Mouse (Mus musculus) brain, embryonic 14.5 days (tissue): Measurements from ENCODE around the gene Gria2. TPM values are rescaled to one million over a fixed set of nuclear protein-coding genes. Genes with fewer than 3 reads are reported as not detected.

ENCODE experiments used
- DNase-seq: peaks from one replicate; pipeline ENCODE4 v3.0.0-alpha.2; 2011; ENCODE audit warnings: low read depth
- CTCF ChIP-seq: fragments of 200-500 bp; IDR thresholded peaks from 2 replicates; pipeline ENCODE4 v1.5.1; 2012; ENCODE audit warnings: inconsistent platforms, mild to moderate bottlenecking, moderate library complexity, borderline replicate concordance; ENCODE audit not compliant: insufficient read depth, insufficient read length; ENCODE audit errors: extremely low read depth
- POLR2A ChIP-seq: fragments of 200-500 bp; IDR thresholded peaks from 2 replicates; pipeline ENCODE4 v1.6.1; 2012; ENCODE audit warnings: mild to moderate bottlenecking, inconsistent platforms, borderline replicate concordance; ENCODE audit not compliant: poor library complexity, insufficient read depth, insufficient read length, severe bottlenecking; ENCODE audit errors: extremely low read depth
- polyA plus RNA-seq: library from polyadenylated mRNA; depleted of rRNA; stranded (reverse); fragments of >200 nt; gene quantifications from 2 replicates; pipeline ENCODE4 v1.2.3, GENCODE M21; 2012

Gene Gria2
- polyA plus RNA-seq, 1 experiment, result 142 TPM

DNA sequence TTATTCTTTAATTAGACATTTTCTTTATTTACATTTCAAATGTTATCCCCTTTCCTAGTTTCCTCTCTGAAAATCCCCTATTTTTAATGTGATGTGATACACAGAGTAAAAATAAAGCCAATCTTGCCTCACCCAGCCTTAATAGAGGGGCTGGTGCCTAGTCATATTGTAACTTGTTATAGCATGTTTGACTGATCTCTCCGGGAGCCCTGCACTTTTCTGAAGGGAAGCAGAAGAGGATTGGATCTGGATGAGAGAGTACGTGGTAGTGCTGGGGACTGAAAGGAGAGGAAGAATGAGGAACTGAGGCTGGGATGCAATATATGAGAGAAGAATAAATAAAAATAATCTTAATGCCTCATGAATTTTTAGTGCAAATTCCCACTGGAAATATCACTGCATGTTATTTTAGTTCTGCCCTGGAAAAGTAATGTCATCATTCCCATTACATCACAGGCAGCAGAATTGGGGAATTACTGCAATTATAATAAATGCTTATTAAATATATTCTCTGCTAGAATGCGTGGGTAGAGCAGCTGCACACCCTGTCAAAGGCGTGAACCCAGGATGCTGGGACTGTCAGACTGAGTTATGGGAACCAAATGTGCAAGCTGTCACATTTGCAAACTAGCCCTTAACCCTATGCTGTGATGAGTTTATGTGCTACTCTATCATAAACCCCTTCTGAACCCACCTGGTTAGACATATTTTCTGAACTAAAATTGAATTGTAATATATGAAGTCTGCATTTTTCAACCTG, 28.4 kb downstream of the Gria2 start:
- DNase-seq, result peak; percentile 80

DNA sequence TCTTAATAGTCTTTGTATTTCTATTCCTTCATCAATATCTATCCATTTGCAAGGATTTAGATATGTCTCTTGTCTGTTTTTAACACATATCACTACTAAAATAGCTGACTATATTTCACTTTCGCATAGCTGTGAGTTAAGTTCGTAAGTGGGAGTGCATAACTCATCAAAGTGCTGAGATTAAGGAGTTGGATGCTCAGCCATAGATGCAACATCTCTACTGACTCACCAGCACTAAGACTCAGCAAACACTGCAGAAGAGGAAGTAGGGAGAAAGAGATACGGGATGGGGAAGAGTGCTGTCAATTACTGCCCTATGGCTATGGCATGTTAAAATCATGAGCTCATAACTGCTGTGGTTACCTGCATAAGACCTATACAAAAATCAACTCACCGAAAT, 29.4 kb downstream of the Gria2 start:
- TF ChIP-seq CTCF (no peak), POLR2A (no peak)
- DNase-seq, result no peak

More for the DNA sequence above, 28.4 kb downstream of the Gria2 start:
- TF ChIP-seq POLR2A, result no peak
- TF ChIP-seq CTCF, result no peak

DNA sequence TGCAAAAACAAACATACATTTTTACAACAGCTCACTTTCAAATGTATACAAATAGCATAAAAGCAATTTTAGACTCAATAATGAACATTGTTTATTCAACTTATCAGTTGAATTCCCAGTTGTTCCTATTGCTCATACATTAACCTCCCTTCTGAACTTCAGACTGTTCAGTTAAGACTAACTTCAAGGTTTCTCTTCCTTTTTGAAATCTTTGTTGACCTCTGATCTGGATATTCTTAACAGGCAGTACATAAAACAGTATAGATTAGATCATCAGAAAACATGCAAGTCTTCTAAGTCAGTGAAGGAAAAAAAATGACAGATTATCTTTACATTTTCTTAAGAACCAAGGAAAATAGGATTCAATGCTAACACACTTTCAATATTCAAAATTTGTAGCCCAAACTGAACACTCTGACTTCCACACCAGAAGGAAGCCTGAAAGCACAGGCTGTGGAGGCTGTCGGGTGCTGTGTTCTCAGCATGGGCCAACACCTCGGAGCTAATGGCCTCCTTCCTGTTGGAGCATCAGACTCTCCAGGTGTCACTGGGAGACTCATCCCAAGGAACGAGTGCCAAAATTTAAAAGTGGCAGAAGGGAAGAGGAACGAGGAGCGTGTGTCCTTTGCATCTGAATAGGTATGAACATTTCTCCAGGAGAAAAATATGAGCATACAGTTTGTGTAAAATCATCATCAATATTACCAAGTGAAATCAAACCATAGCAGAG, 33.0 kb downstream of the Gria2 start:
- DNase-seq, result peak; percentile 23
- TF ChIP-seq POLR2A (no peak), CTCF (no peak)

DNA sequence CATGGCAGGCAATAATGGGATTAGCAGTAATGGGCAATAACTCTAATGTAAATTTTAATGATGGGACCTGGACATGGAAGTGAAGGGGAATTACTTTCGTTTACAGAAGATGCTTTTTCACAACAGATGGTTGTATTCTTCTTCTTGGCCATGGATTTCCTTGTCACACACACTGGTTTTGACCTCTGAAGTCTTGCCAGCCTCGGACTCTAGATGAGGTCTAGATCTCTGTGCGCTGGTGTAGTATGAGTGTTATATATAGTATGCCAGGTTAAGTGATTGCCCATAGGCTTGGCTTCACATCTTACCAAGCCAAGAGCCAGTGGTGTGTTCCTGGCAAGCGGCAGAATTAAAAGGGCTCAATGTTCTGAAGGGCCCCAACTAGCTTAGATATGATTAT, 43.7 kb downstream of the Gria2 start:
- DNase-seq, result no peak
- TF ChIP-seq POLR2A (no peak), CTCF (no peak)

DNA sequence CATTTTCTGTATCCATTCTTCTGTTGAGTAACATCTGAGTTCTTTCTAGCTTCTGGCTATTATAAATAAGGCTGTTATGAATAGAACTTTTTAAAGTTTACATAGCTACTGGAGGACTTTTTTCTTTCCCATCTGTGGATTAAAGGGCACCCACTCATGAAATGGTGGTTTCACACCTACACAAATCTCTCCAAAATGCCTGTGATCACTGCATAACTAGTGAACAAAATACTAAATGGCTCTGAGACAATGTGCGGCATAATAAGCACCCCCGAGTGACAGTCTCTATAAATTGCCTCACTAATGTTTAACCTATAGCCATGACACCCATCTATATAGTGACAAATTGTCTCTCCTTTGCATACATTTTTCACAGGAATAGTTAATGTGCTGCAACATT, 44.3 kb downstream of the Gria2 start:
- no peak for DNase-seq
- TF ChIP-seq POLR2A (no peak), CTCF (no peak)

DNA sequence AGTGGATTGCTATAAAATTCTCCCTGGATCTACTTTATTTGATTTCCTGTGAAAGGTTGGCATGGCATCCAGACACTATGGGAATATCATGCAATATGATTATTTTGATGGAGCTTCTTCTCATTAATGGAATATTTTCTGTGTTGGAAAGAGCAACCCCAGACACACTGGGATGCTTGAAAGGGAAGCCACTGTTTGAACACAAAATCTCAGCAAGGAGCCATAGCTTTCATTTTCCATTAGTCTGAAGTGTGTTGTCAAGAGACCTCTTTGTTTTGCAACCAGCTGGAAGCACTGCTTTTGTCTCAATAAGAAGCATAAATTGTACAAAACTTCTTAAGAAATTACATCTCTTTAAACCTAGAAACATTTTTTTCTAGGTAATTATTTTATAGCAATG, 51.8 kb downstream of the Gria2 start:
- no peak for TF ChIP-seq CTCF
- TF ChIP-seq POLR2A, result no peak
- DNase-seq, result peak; percentile 50

DNA sequence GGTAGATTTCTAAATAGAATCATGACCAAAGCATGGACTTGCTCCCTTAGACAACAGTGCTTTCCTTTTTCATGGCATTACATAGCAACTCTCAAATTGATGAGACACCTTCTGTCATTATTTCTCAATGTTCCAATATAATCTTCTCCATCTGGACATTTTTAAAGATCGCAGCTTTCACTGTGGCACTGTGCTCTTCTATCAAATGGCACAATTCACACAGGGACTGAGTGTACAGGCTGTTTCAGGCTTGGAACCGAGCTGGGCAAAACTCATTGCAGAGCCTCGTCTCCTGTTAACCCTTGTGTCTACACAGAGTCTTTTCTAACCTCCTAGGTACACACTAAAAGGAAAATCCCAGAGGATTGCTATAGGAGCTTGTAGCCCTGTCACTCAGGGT, 77.4 kb downstream of the Gria2 start:
- TF ChIP-seq POLR2A (no peak), CTCF (no peak)
- DNase-seq, result peak; percentile 36

DNA sequence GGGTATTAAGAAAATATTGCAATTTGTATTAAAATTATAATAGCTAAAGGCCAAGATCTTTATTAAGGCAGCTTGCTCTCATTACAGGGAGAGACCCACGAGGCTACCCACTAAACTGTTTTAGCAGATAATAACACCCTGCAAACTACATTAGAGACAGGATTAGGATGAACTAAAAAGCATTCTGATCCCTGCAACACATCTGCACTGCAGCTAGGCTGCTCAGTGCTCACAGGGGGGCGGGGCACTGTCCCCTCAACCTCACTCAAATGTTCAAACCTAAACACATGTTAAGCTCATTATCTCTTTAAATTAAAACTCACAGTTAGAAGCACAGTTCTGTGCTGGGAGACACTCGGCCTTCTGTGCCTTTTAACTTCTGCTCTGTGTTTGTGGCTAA, 89.5 kb downstream of the Gria2 start:
- TF ChIP-seq POLR2A (no peak), CTCF (no peak)
- DNase-seq, result peak; percentile 40

DNA sequence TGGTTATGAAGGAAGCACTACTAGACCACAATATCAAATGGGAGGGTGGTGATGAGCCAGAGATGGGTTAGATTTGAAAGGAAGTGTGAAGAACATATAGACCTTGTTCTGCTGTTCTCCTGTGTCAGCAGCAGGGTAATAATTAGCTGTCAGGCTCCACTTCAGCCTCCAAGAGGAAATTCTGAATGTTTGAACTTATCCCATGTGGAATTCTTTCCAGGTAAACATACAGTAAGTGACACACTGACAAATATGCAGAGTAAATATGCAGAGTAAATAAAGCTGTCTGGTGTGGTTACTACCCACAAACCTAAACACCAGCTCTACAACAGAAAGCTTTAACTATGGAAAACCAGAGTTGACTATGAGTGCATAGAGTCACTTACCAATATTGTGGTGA, 93.6 kb downstream of the Gria2 start:
- no peak for TF ChIP-seq POLR2A
- TF ChIP-seq CTCF, result no peak
- no peak for DNase-seq

DNA sequence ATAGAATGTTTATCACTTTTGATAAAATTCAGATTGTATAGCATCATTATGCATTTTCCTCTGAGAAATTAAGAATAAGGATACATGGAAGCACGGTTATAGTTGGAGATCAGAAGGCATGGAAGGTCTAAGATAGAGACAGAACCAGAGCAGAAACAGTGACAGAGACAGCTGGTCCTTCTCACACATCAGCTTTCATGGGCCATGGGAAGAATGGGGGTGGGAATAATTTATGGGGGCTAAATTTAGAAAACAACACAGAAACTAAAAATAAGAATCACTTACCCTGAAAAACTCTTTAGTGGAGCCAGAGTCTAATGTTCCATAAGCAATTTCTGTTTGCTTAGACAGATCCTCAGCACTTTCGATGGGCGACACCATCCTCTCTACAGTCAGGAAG, 100.5 kb downstream of the Gria2 start:
- no peak for DNase-seq
- TF ChIP-seq POLR2A, result no peak
- no peak for TF ChIP-seq CTCF

DNA sequence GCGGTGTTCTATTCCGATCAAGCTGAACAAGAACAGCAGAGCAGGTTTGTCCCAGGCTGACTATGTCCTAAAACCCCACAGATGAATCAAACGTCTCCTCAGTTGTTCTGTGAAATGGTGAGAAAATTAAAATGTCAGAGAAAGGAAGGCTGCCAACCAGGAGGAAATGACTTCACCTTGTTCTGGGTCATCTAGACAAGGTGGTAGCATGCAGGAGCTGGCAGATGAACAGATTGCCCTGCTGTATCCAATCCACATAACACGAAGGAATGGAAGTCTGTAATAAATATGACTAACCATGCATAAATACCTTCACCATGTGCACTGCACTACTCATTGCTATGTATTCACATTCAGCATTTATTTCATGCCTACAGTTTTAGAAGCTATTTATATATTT, 105.1 kb downstream of the Gria2 start:
- TF ChIP-seq CTCF, result no peak
- TF ChIP-seq POLR2A, result no peak
- DNase-seq, result no peak

DNA sequence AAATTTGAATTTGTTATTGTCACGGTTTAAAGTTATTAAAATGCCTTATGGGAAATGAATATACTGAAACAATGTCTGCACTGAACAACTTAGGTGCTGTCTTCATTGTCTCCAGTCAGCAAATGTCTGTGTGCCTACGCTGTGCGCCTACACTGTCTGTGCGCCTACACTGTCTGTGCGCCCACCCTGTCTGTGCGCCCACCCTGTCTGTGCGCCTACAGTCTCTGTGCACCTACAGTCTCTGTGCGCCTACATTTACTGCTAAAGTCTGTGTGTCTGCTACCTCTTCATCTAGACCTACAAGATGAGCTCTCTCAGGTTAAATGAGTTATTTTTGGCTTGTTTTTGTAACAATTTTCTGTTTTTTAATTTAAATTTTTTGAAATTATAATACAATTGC, 107.7 kb downstream of the Gria2 start:
- no peak for DNase-seq
- no peak for TF ChIP-seq CTCF
- TF ChIP-seq POLR2A, result no peak

DNA sequence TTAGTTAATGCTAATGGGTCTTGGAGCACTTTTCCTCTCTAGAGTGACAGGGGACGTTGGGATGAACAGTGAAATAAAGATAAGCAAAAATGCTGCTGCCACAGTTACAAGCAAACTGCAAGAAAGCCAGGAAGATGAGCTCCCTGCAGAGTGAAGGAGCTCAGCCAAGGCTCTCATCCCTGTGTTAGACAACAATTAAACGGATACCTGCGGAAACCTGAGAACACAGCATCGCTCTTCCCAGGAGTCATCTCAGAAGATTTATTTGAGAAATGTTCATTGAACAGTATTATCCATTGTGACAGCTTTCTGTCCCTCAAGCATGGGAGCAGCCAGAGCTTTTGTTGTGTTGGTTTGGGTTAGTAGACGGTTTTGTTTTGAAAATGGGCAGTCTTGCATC, 137.5 kb downstream of the Gria2 start:
- DNase-seq, result no peak
- TF ChIP-seq POLR2A, result no peak
- no peak for TF ChIP-seq CTCF

DNA sequence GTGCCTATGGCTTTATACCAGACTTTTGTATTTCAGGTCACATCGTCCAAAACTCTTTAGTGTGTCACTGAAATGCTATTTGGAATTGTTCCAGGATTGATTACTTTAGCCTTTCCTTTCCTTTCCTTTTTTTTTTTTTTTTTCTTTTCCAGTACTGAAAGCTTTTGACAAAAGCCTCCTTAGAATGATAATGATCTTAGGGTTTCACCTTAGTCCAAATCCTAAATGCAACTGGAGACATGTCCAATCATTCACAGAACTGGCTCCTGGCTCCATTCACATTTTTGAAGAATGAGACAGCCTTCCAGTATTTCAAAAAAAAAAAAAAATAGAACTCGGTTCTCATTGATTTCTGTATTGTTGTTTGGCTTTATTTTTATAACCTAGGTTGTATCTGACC, 139.3 kb downstream of the Gria2 start:
- no peak for TF ChIP-seq CTCF
- no peak for TF ChIP-seq POLR2A
- no peak for DNase-seq
